Mouse (Mus musculus): ENCODE data around the gene Cnih3. TPM values are rescaled to one million over a fixed set of nuclear protein-coding genes. Genes with fewer than 3 reads are reported as not detected.

Cnih3 gene
- total and polyA plus RNA-seq, 3 experiments = 0.11 TPM; not detected in 2

DNA sequence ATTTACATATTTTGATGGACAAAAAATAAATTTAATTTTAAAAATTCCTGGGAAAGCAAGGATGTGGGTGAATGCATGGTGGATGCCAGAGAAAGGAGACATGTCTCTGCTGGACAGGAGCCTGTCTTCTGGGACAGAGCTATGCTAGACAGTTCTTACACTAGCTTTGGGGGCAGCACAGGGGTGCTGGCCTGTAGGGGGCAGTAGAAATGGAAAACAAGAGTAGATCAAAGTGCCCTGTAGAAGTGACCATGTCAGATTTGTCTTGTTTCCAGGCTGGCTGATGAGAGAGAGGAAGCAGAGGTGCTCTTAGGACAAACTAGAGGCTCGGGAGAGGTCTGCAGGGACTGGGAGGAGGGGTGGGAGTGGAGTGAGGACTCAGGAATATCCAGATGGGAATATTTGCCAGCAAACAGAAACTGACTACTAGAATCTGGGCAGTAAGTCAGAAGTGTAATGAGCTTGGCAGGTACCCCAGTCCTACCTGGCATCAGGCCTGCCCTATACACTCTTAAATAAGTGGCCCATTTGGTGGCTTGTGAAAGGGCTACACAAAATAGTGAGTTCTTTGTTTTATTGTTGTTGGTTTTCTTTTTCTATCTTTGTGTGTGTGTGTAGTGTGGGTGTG lies 93.3 kb downstream of the Cnih3 start:
- DNase-seq (ENCODE audit: low spot score) = no peak
- Histone ChIP-seq H3K4me3 (ENCODE audit: low read depth, low read length) (no peak overlapping the region), H3K4me1 (ENCODE audit: insufficient read depth, low read depth, low read length) (no peaks in the 10 kb centered on the region), H3K27me3 (ENCODE audit: insufficient read depth, low read length) (peaks cover 6% of the 10 kb centered on the region; the same call in 1 of the 2 replicates), H3K36me3 (replicated peaks) (no peaks in the 10 kb centered on the region), H3K9me3 (replicated peaks) (no peaks in the 10 kb centered on the region)
- no peak for TF ChIP-seq GATA1 (IDR thresholded peaks at IDR 0.05; ENCODE audit: borderline replicate concordance, low read length)
- ATAC-seq (ENCODE audit: extremely low read depth, insufficient number of reproducible peaks, low FRiP score, poor library complexity, severe bottlenecking) = no peak

DNA sequence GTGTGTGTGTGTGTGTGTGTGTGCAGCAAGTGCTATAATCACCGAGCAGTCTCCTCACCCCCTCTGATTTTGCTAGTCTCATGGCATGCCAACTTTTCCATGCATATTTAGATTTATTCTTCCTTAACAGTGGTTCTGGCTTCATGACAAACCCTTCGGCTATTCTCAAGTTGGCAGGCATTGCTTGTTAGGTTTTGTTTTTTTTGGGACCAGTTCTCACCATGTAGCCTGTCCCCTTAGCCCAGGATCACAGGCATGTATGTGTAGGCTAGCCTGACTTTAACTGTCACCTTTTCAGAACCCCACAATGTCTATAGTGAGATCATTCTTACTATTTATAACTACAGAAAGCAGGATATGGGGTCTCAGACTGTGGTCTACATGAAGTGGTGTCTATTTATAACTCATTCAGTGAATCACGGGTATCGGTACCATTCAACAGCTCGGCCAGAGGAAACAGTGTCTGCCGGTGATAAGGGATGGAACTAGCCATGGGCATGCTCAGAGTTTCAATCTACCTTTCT lies 94.2 kb downstream of the Cnih3 start:
- no peaks in the 10 kb centered on the region for H3K4me1 ChIP-seq (ENCODE audit: insufficient read depth, low read depth, low read length)
- no peak for ATAC-seq (ENCODE audit: extremely low read depth, insufficient number of reproducible peaks, low FRiP score, poor library complexity, severe bottlenecking)

DNA sequence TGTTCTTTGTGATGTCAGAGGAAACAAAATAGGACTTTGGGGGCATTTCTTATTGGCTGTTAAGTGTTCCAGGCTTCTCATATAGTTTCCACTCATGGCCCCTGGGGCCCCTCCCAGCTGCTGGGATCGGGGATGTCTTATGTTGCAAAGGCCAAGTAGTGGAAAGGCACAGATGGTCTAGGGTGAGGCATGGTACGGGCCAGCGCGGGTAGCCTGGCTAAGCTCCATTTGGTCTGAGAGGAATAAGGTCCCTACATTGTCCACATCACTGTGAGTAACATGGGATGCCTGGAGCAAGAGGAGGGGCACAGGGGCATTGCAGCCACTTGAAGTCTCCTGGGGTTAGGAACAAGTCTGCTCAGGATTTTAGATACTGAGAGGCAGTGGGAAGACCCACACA lies 95.1 kb downstream of the Cnih3 start:
- no peak for TF ChIP-seq CTCF (IDR thresholded peaks at IDR 0.05; ENCODE audit: low read depth, low read length)
- TF ChIP-seq GATA2 (IDR thresholded peaks at IDR 0.05; ENCODE audit: borderline replicate concordance, low read depth, low read length) = no peak
- TF ChIP-seq TAL1 (conservative IDR thresholded peaks at IDR 0.05; ENCODE audit: low read depth, low read length) = no peak
- no peak for TF ChIP-seq POLR2AphosphoS5 (IDR thresholded peaks at IDR 0.05; ENCODE audit: insufficient replicate concordance, low read depth, low read length)
- no peak for TF ChIP-seq GATA1 (IDR thresholded peaks at IDR 0.05; ENCODE audit: borderline replicate concordance, low read length)
- peaks cover 6% of the 10 kb centered on the region; the same call in 1 of the 2 replicates for H3K27me3 ChIP-seq (ENCODE audit: insufficient read depth, low read length)

More for the DNA sequence above, 94.2 kb downstream of the Cnih3 start:
- no peak for TF ChIP-seq TAL1 (conservative IDR thresholded peaks at IDR 0.05; ENCODE audit: low read depth, low read length)
- TF ChIP-seq GATA2 (IDR thresholded peaks at IDR 0.05; ENCODE audit: borderline replicate concordance, low read depth, low read length) = no peak
- no peak for TF ChIP-seq POLR2AphosphoS5 (IDR thresholded peaks at IDR 0.05; ENCODE audit: insufficient replicate concordance, low read depth, low read length)
- TF ChIP-seq GATA1 (IDR thresholded peaks at IDR 0.05; ENCODE audit: borderline replicate concordance, low read length) = no peak
- no peak for TF ChIP-seq CTCF (IDR thresholded peaks at IDR 0.05; ENCODE audit: low read depth, low read length)
- Histone ChIP-seq H3K27me3 (ENCODE audit: insufficient read depth, low read length) (peaks cover 6% of the 10 kb centered on the region; the same call in 1 of the 2 replicates), H3K4me3 (ENCODE audit: low read depth, low read length) (no peak overlapping the region), H3K9me3 (replicated peaks) (no peaks in the 10 kb centered on the region), H3K36me3 (replicated peaks) (no peaks in the 10 kb centered on the region)
- DNase-seq (ENCODE audit: low spot score) = no peak

DNA sequence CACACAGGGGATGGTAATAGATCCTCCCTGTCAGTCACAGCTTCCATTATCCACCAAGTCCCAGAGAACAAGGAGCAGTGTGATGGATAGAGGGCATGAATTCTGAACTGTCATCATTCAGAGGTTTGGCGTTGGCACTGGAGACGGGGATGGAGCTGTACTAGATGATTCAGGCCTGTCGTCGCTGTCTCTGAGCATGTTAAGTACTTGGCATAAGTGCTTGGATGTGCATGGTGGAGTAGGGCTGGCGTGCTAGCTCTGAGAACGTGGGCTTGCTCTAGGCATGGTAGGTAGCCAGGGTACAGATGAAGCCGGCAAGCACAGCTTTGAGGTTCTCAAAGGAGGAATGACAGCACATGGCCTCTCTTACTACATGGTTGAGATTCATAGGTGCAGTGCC lies 95.6 kb downstream of the Cnih3 start:
- Histone ChIP-seq H3K36me3 (replicated peaks) (no peaks in the 10 kb centered on the region), H3K4me1 (ENCODE audit: insufficient read depth, low read depth, low read length) (no peaks in the 10 kb centered on the region), H3K9me3 (replicated peaks) (no peaks in the 10 kb centered on the region), H3K27me3 (ENCODE audit: insufficient read depth, low read length) (peaks cover 7% of the 10 kb centered on the region; the same call in 1 of the 2 replicates), H3K4me3 (ENCODE audit: low read depth, low read length) (no peak overlapping the region)
- no peak for DNase-seq (ENCODE audit: low spot score)
- ATAC-seq (ENCODE audit: extremely low read depth, insufficient number of reproducible peaks, low FRiP score, poor library complexity, severe bottlenecking) = no peak
- no peak for TF ChIP-seq GATA2 (IDR thresholded peaks at IDR 0.05; ENCODE audit: borderline replicate concordance, low read depth, low read length)
- TF ChIP-seq TAL1 (conservative IDR thresholded peaks at IDR 0.05; ENCODE audit: low read depth, low read length) = no peak
- TF ChIP-seq GATA1 (IDR thresholded peaks at IDR 0.05; ENCODE audit: borderline replicate concordance, low read length) = no peak
- TF ChIP-seq CTCF (IDR thresholded peaks at IDR 0.05; ENCODE audit: low read depth, low read length) = no peak
- no peak for TF ChIP-seq POLR2AphosphoS5 (IDR thresholded peaks at IDR 0.05; ENCODE audit: insufficient replicate concordance, low read depth, low read length)

More for the DNA sequence above, 95.1 kb downstream of the Cnih3 start:
- no peaks in the 10 kb centered on the region for H3K4me1 ChIP-seq (ENCODE audit: insufficient read depth, low read depth, low read length)
- no peaks in the 10 kb centered on the region for H3K36me3 ChIP-seq (replicated peaks)
- ATAC-seq (ENCODE audit: extremely low read depth, insufficient number of reproducible peaks, low FRiP score, poor library complexity, severe bottlenecking) (no peak), DNase-seq (ENCODE audit: low spot score) (no peak)
- H3K9me3 ChIP-seq (replicated peaks) = no peaks in the 10 kb centered on the region
- H3K4me3 ChIP-seq (ENCODE audit: low read depth, low read length) = no peak overlapping the region

DNA sequence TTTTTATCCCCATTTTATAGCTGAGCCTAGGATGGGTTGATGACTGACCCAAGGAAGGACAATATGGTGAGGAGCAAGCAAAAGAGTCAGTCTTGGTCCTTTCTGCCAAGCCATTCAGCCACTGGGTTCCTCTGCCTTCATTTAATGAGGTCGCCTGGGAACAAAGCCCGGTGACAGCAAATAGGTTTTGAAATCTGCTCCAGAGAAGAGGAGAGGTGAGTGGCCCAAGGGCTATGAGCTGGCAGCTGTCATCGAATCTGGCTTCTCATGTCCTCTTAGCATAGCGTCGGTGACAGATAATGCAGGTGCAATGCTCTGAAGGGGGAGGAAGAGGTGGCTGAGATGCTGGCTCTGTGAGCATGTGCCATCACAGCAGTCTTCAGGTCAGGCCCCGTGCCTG lies 100.7 kb downstream of the Cnih3 start:
- Histone ChIP-seq H3K27me3 (ENCODE audit: insufficient read depth, low read length) (peaks cover 10% of the 10 kb centered on the region; the same call in 1 of the 2 replicates), H3K36me3 (replicated peaks) (no peaks in the 10 kb centered on the region), H3K4me1 (ENCODE audit: insufficient read depth, low read depth, low read length) (no peaks in the 10 kb centered on the region), H3K4me3 (ENCODE audit: low read depth, low read length) (no peak overlapping the region), H3K9me3 (replicated peaks) (peaks cover under 1% of the 10 kb centered on the region; the same call in 1 of the 2 replicates)
- TF ChIP-seq CTCF (IDR thresholded peaks at IDR 0.05; ENCODE audit: low read depth, low read length) (no peak), GATA1 (IDR thresholded peaks at IDR 0.05; ENCODE audit: borderline replicate concordance, low read length) (no peak), TAL1 (conservative IDR thresholded peaks at IDR 0.05; ENCODE audit: low read depth, low read length) (no peak), POLR2AphosphoS5 (IDR thresholded peaks at IDR 0.05; ENCODE audit: insufficient replicate concordance, low read depth, low read length) (no peak), GATA2 (IDR thresholded peaks at IDR 0.05; ENCODE audit: borderline replicate concordance, low read depth, low read length) (no peak)
- no peak for DNase-seq (ENCODE audit: low spot score)
- ATAC-seq (ENCODE audit: extremely low read depth, insufficient number of reproducible peaks, low FRiP score, poor library complexity, severe bottlenecking) = no peak

DNA sequence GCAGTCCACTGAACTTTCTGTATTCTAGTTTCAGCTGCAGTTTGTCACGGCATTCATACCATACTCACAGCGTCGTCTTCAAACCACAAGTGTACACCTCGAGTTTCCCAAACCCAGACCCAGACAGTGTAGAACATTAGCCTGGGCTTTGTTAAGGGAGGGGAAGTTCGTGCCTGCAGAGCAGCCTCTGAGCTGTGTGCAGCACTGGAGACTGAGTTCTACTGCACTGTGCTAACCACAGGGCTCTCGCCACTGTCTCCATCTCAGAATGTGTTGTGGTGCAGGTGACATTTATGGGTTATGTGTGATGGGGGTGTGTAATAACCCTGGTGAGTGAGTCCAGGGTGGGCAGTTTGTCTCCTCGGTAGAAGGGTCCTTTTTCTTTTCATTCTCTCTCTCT lies 104.5 kb downstream of the Cnih3 start:
- no peak for ATAC-seq (ENCODE audit: extremely low read depth, insufficient number of reproducible peaks, low FRiP score, poor library complexity, severe bottlenecking)
- H3K27me3 ChIP-seq (ENCODE audit: insufficient read depth, low read length) = peaks cover 10% of the 10 kb centered on the region; the same call in 1 of the 2 replicates
- no peak for TF ChIP-seq CTCF (IDR thresholded peaks at IDR 0.05; ENCODE audit: low read depth, low read length)
- no peak for TF ChIP-seq POLR2AphosphoS5 (IDR thresholded peaks at IDR 0.05; ENCODE audit: insufficient replicate concordance, low read depth, low read length)
- TF ChIP-seq GATA2 (IDR thresholded peaks at IDR 0.05; ENCODE audit: borderline replicate concordance, low read depth, low read length) = no peak
- no peak for TF ChIP-seq GATA1 (IDR thresholded peaks at IDR 0.05; ENCODE audit: borderline replicate concordance, low read length)
- no peak for TF ChIP-seq TAL1 (conservative IDR thresholded peaks at IDR 0.05; ENCODE audit: low read depth, low read length)

More for the DNA sequence above, 104.5 kb downstream of the Cnih3 start:
- Histone ChIP-seq H3K36me3 (replicated peaks) (no peaks in the 10 kb centered on the region), H3K4me3 (ENCODE audit: low read depth, low read length) (no peak overlapping the region), H3K4me1 (ENCODE audit: insufficient read depth, low read depth, low read length) (no peaks in the 10 kb centered on the region), H3K9me3 (replicated peaks) (peaks cover 3% of the 10 kb centered on the region; the same call in 1 of the 2 replicates)
- DNase-seq (ENCODE audit: low spot score) = no peak

All from G1E (cell line).